Mouse (Mus musculus): ENCODE measurements around the gene Def6.

GRCm38 (mm10) chr17:28176775-28177539, 30.6 kb upstream of the Def6 start, which contains the start of gene Zfp523:
- TF ChIP-seq CTCF (IDR thresholded peaks at IDR 0.05; ENCODE audit: extremely low read depth, insufficient read depth, insufficient read length, insufficient replicate concordance), result no peak
- TF ChIP-seq POLR2A (IDR thresholded peaks at IDR 0.05; ENCODE audit: low read depth, low read length), result no peak
